Mouse (Mus musculus) small intestine, adult 2 months (tissue): ENCODE data around the gene Ndufs7. TPM values are rescaled to one million over a fixed set of nuclear protein-coding genes. Genes with fewer than 3 reads are reported as not detected.

Source experiments
- H3K27ac ChIP-seq: fragments of 200-500 bp; 2 replicates; pipeline ENCODE4 v1.5.1; 2012; ENCODE audit warnings: low read depth, low read length, control low read depth, inconsistent platforms; ENCODE audit not compliant: insufficient read depth
- H3K27me3 ChIP-seq: fragments of 200-500 bp; 2 replicates; pipeline ENCODE4 v1.6.1; 2012; ENCODE audit warnings: mild to moderate bottlenecking, moderate library complexity, low read length, inconsistent platforms; ENCODE audit not compliant: control insufficient read depth, insufficient read depth
- H3K36me3 ChIP-seq: fragments of 200-500 bp; 2 replicates; pipeline ENCODE4 v1.6.1; 2012; ENCODE audit warnings: mild to moderate bottlenecking, low read length, control low read depth, inconsistent platforms; ENCODE audit not compliant: control insufficient read depth, insufficient read depth
- H3K4me1 ChIP-seq: fragments of 200-500 bp; 2 replicates; pipeline ENCODE4 v1.6.1; 2012; ENCODE audit warnings: low read length, inconsistent platforms, mixed read lengths; ENCODE audit not compliant: control insufficient read depth, insufficient read depth, insufficient read length
- H3K4me3 ChIP-seq: fragments of 200-500 bp; 2 replicates; pipeline ENCODE4 v1.5.1; 2012; ENCODE audit warnings: low read depth, mild to moderate bottlenecking, control low read depth, inconsistent platforms, low read length, moderate library complexity
- CTCF ChIP-seq: fragments of 200-500 bp; IDR thresholded peaks from 2 replicates; pipeline ENCODE4 v1.5.1; 2012; ENCODE audit warnings: low read depth, mild to moderate bottlenecking, control low read depth, inconsistent platforms, low read length, moderate library complexity, mixed read lengths; ENCODE audit not compliant: insufficient replicate concordance, insufficient read length; ENCODE audit errors: extremely low read depth
- POLR2A ChIP-seq: fragments of 200-500 bp; IDR thresholded peaks from 2 replicates; pipeline ENCODE4 v1.6.1; 2012; ENCODE audit warnings: low read depth, mild to moderate bottlenecking, control low read depth, inconsistent platforms, low read length, moderate library complexity
- WGBS: fragments of 180-500 bp; shearing (Covaris S2); methylation state at CpG from one replicate; pipeline ENCODE4 v1.1.7; 2018; 5-methylcytosine and 5-hydroxymethylcytosine counted together
- polyA plus RNA-seq: library from polyadenylated mRNA; depleted of rRNA; stranded (reverse); fragments of >200 nt; gene quantifications from 2 replicates; pipeline ENCODE4 v1.2.3, GENCODE M21; 2012

Gene Ndufs7
- polyA plus RNA-seq, 1 experiment, result 1,176 TPM

DNA sequence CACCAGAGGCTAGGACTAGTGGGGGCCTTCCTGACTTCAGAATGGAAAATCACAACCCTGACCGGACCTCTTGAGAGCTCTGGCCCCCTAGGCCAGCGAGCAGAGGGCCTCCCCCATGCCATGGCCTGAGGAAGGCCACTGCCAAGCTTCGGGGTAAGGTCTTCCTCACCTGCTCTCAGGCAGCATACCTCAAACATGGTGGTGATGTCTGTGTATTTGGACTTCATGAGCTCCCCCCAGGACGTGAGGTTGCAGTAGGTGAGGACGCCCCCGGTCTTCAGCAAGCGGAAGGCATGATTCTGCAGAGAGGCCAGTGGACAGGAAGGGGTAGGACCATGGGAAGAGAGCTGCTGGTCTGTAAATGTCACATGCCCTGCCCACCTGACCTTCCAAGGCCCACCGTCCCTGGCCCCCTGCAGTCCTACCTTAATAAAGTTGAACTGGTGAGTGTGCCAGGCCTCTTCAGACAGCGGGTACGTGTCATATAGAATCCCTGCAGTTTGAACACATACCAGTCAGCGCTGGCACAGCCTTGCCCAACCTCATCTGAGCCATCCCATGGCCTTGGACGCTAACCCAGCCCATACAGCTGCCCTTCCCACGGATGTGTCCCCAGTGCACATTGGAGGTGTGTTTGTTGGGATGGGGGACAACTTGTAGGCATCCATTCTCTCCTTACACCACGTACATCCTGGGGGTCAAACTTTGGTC lies 10.0 kb downstream of the Ndufs7 start:
- TF ChIP-seq POLR2A (no peak), CTCF (no peak)
- WGBS, result 91% methylated on average over 14 of the region's 14 CpGs
- Histone ChIP-seq H3K27ac (no peak overlapping the region), H3K4me1 (peaks cover 25% of the 10 kb centered on the region), H3K4me3 (no peak overlapping the region), H3K36me3 (peaks cover 33% of the 10 kb centered on the region), H3K27me3 (no peaks in the 10 kb centered on the region)

DNA sequence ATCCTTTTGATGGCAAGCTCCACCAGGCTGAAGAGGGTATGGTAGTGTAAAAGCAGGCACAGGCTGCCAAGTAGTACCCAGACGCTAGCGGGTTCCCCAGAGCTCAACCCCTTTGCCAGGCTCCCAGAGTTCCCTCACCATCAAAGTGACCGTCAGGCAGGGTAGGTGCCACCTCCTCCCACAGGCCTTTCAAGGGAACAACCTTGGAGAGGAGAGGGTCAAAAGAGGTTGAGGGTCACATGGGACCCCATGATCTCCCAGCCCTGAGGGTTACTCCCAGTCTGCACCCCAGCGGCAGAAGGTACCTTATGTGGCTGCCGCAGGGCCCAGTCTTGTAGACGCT lies 10.5 kb downstream of the Ndufs7 start:
- no peak overlapping the region for H3K4me3 ChIP-seq
- TF ChIP-seq POLR2A (no peak), CTCF (no peak)
- H3K27ac ChIP-seq, result no peak overlapping the region
- WGBS, result 86% methylated on average over 6 of the region's 6 CpGs
- H3K36me3 ChIP-seq, result peaks cover 28% of the 10 kb centered on the region
- no peaks in the 10 kb centered on the region for H3K27me3 ChIP-seq
- peaks cover 25% of the 10 kb centered on the region for H3K4me1 ChIP-seq

GRCm38 (mm10) chr10:80259861-80260641 lies 11.1 kb downstream of the Ndufs7 start:
- Histone ChIP-seq H3K4me1 (peaks cover 24% of the 10 kb centered on the region), H3K4me3 (peak overlapping the region; percentile 66), H3K36me3 (peaks cover 23% of the 10 kb centered on the region), H3K27me3 (no peaks in the 10 kb centered on the region), H3K27ac (0 out of 2 replicates have a peak overlapping the region, but pooled peaks have one; percentile 41)
- 10% methylated on average over 19 of the region's 19 CpGs for WGBS
- TF ChIP-seq CTCF, result no peak

DNA sequence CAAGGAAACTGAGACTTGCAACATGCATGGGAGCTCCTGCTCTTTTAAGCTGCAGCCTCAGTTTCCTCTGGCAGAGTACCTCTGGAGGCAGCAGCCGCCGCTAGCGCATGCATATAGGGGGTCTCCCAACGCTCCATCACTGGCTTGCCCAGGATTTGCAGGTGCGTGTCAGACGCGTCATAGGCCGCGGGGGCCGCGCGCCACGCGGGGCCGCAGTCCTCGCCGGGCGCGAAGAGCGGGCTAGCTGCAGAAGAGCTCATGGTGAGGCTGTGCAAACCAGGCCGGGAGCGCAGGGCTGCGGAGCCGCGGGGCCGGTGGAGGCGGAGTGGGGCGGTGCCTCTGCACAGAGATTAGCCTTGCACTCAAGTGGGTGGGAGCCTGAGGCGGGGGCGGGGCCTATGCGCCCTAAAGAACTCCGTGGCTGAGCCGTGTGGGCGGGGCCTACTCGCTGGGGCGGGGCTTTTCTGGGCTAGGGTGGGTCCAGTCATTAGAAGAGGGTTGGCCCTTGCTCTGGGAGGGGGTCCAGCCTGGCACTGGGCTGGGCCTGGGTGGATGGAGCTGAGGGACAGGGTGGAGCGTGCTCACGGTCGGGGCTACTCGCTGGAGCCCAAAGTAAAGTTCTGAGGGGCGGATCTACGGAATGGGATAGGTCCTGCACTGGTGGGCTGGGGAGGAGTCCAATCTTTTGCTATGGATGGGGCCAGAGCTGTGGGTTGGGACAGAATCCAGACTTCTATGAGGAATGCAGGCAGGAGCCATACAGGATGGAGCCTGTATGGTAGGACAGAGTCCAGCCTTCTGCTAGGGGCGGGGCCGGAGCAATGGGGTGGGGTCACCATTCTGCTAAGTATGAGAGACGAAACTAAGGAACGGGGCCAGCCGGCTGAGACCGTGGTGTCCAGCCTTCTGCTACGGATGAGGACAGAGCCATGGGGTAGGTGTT lies 12.0 kb downstream of the Ndufs7 start, which contains the start of the genes Gamt and Dazap1:
Gamt (minus strand) TSS at position 371 of the 943 bp plus-strand sequence.
Dazap1 (plus strand) TSS at position 845 of the 943 bp plus-strand sequence.
- H3K4me3 ChIP-seq, result peak within 1 kb of the TSS; percentile 66
- peaks cover 15% of the 10 kb centered on the region for H3K36me3 ChIP-seq
- H3K27ac ChIP-seq, result peak within 1 kb of the TSS; percentile 99
- peaks cover 21% of the 10 kb centered on the region for H3K4me1 ChIP-seq
- TF ChIP-seq CTCF, result no peak
- TF ChIP-seq POLR2A, result peak; percentile 24
- no peaks in the 10 kb centered on the region for H3K27me3 ChIP-seq
- WGBS, result under 1% methylated on average over 49 of the region's 49 CpGs

DNA sequence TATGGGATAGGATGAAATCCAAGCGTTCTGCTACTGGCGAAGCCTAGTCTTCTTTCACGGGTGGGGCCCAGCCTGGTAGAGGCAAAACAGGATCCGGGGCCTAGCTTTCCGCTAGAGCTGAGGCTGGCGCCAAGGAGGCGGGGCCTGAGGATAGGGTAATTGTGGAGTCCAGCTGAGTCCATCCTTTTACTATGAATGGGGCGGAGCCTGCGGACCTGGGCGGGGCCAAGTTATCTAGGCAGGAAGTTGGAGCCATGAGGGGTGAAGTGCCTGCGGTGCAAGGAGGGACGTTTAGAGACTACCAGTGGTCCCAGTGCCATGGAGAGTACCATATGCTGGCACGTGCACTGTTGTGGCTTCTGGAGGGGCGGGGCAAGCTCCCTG lies 12.7 kb downstream of the Ndufs7 start:
- peaks cover 23% of the 10 kb centered on the region for H3K4me1 ChIP-seq
- H3K27me3 ChIP-seq, result no peaks in the 10 kb centered on the region
- H3K4me3 ChIP-seq, result peak overlapping the region; percentile 66
- peak overlapping the region; percentile 99 for H3K27ac ChIP-seq
- no peak for TF ChIP-seq CTCF
- peak; percentile 44; the same call in 1 of the 2 replicates for TF ChIP-seq POLR2A
- H3K36me3 ChIP-seq, result peaks cover 9% of the 10 kb centered on the region
- WGBS, result under 1% methylated on average over 14 of the region's 14 CpGs

DNA sequence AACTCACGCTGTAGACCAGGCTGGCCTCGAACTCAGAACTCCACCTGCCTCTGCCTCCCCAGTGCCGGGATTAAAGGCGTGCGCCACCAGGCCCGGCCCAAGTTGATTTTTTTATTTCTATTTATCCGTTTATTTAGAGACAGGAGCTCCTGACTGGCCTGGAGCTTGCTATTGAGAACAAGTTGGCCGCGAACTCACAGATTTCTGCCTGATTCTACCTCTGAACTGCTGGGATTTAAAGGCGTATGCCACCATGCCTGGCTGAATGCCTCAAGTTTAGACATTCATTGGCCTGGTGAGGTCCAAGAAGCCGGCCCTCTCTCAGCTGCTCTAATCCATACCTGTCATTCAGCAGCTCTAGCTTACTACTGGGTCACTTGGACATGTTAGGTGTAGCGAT lies 13.2 kb downstream of the Ndufs7 start:
- H3K4me1 ChIP-seq, result peaks cover 23% of the 10 kb centered on the region
- 47% methylated on average over 12 of the region's 12 CpGs for WGBS
- H3K27me3 ChIP-seq, result no peaks in the 10 kb centered on the region
- H3K27ac ChIP-seq, result 0 out of 2 replicates have a peak overlapping the region, but pooled peaks have one; percentile 1
- peak overlapping the region; percentile 66; the same call in 1 of the 2 replicates for H3K4me3 ChIP-seq
- TF ChIP-seq POLR2A, result no peak
- H3K36me3 ChIP-seq, result peaks cover 5% of the 10 kb centered on the region

DNA sequence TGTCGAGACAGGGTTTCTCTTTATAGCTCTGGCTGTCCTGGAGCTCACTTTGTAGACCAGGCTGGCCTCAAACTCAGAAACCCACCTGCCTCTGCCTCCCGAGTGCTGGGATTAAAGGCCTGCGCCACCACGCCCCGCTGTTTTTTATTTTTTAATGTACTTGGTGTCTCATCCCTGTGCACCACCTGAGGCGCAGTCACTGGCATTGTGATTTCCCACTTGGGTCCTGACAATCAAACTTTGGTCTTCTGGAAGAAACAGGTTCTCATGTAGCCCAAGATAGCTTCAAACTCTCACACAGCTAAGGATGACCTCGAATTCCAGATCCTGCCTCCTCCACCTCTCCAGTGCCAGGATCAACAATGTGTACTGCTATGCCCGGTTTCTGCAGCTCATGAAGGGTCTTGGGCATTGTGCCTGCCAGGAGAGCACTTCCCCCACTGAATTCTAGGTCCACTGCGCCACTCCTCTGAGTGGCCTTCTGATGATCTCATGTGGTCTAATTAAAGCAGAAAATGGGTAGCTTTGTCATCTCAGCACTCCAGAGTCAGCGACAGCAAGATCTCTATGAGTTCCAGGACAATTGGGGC lies 13.9 kb downstream of the Ndufs7 start:
- H3K36me3 ChIP-seq, result peaks cover 8% of the 10 kb centered on the region; the same call in 1 of the 2 replicates
- H3K27me3 ChIP-seq, result no peaks in the 10 kb centered on the region
- no peak overlapping the region for H3K4me3 ChIP-seq
- 90% methylated on average over 10 of the region's 10 CpGs for WGBS
- peaks cover 28% of the 10 kb centered on the region for H3K4me1 ChIP-seq
- no peak overlapping the region for H3K27ac ChIP-seq
- TF ChIP-seq POLR2A, result no peak
- no peak for TF ChIP-seq CTCF
